Mouse (Mus musculus) liver, embryonic 13.5 days (tissue): ENCODE results near the gene Gapdh. TPM values are rescaled to one million over a fixed set of nuclear protein-coding genes. Genes with fewer than 3 reads are reported as not detected.

Experiments used
- ATAC-seq: fragments of 200-750 bp; cut with Nextera tagmentation; 2 replicates; pipeline ENCODE4 v1.8.0; 2017; ENCODE audit warnings: low read depth, mild to moderate bottlenecking, moderate number of reproducible peaks, moderate library complexity
- DNase-seq: peaks from one replicate; pipeline ENCODE4 v3.0.0; 2022
- H3K27ac ChIP-seq: fragments of 300-500 bp; sonication (generic); 2 replicates; pipeline ENCODE4 v1.5.1; 2015; ENCODE audit warnings: moderate library complexity, mild to moderate bottlenecking, inconsistent platforms
- H3K27me3 ChIP-seq: fragments of 300-500 bp; sonication (generic); 2 replicates; pipeline ENCODE4 v1.6.1; 2015; ENCODE audit warnings: mild to moderate bottlenecking, inconsistent platforms
- H3K36me3 ChIP-seq: fragments of 300-500 bp; sonication (generic); 2 replicates; pipeline ENCODE4 v1.6.1; 2015; ENCODE audit warnings: mild to moderate bottlenecking, inconsistent platforms
- H3K4me1 ChIP-seq: fragments of 300-500 bp; sonication (generic); replicated peaks from 2 replicates; pipeline ENCODE4 v1.6.1; 2015; ENCODE audit warnings: inconsistent platforms
- H3K4me2 ChIP-seq: fragments of 300-500 bp; sonication (generic); 2 replicates; pipeline ENCODE4 v1.6.1; 2015; ENCODE audit warnings: inconsistent platforms, mild to moderate bottlenecking, moderate library complexity
- H3K4me3 ChIP-seq: fragments of 300-500 bp; sonication (generic); replicated peaks from 2 replicates; pipeline ENCODE4 v1.5.1; 2015; ENCODE audit warnings: mild to moderate bottlenecking, inconsistent platforms
- H3K9ac ChIP-seq: fragments of 300-500 bp; sonication (generic); 2 replicates; pipeline ENCODE4 v1.6.1; 2015; ENCODE audit warnings: mild to moderate bottlenecking, inconsistent platforms
- H3K9me3 ChIP-seq: fragments of 300-500 bp; sonication (generic); replicated peaks from 2 replicates; pipeline ENCODE4 v1.6.1; 2016; ENCODE audit warnings: inconsistent platforms
- WGBS: fragments of 180-500 bp; shearing (Covaris S2); methylation state at CpG from one replicate; pipeline ENCODE4 v1.1.7; 2015; ENCODE audit not compliant: insufficient replicate concordance; 5-methylcytosine and 5-hydroxymethylcytosine counted together
- polyA plus RNA-seq: library from polyadenylated mRNA; unstranded; fragments of >200 nt; fragmentation: Nextera tagmentation; extraction: Ambion mirVana; gene quantifications from 2 replicates; pipeline ENCODE4 v1.2.1, GENCODE M21; 2015

The Gapdh gene
- polyA plus RNA-seq, 1 experiment from 2014 or later, result 1,179 TPM

- Histone ChIP-seq H3K9me3 (no peaks in the 10 kb centered on the region), H3K9ac (0 out of 2 replicates have a peak overlapping the region, but pooled peaks have one; percentile 90), H3K4me1 (peaks cover 73% of the 10 kb centered on the region), H3K4me2 (peak overlapping the region; percentile 97), H3K27ac (no peak overlapping the region; the same call in 1 of the 2 replicates), H3K27me3 (no peaks in the 10 kb centered on the region), H3K36me3 (peaks cover 40% of the 10 kb centered on the region), H3K4me3 (peak overlapping the region; percentile 88; the same call in 1 of the 2 replicates)
- 67% methylated on average over 10 of the region's 10 CpGs for WGBS
- ATAC-seq, result no peak
- no peak for DNase-seq
Measured at GRCm38 (mm10) chr6:125147329-125147728, 18.9 kb downstream of the Gapdh start.

DNA sequence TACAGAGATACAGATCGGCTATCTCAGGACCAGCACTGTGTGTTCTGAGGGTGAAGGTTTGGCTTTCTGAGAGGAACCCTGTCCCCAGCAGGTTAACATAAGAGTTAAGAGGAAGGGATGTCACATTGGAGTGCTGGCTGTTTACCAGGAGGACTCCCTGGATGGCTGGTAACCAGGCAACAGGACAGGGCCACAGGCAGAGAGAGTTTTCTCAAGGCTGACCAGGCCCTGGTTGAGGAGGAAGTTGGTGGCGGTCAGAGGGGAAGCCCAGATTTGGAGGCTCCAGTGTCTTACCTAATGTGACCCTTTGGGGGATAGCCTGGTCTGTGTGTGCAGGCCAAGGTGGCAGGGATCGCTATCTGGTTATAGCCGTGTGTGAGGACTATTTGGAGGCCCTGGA lies 19.5 kb downstream of the Gapdh start:
- no peaks in the 10 kb centered on the region for H3K27me3 ChIP-seq
- DNase-seq, result no peak
- no peak for ATAC-seq
- H3K4me1 ChIP-seq, result peaks cover 68% of the 10 kb centered on the region
- H3K36me3 ChIP-seq, result peaks cover 42% of the 10 kb centered on the region
- 48% methylated on average over 4 of the region's 4 CpGs for WGBS
- peak overlapping the region; percentile 84; the same call in 1 of the 2 replicates for H3K27ac ChIP-seq
- peak overlapping the region; percentile 88; the same call in 1 of the 2 replicates for H3K4me3 ChIP-seq
- H3K4me2 ChIP-seq, result peak overlapping the region; percentile 97
- no peaks in the 10 kb centered on the region for H3K9me3 ChIP-seq
- H3K9ac ChIP-seq, result peak overlapping the region; percentile 90; the same call in 1 of the 2 replicates

GRCm38 (mm10) chr6:125146148-125146547 lies 20.1 kb downstream of the Gapdh start:
- ATAC-seq (no peak), DNase-seq (no peak)
- WGBS, result 52% methylated on average over 7 of the region's 7 CpGs
- Histone ChIP-seq H3K27me3 (no peaks in the 10 kb centered on the region), H3K9ac (peak overlapping the region; percentile 90), H3K4me2 (peak overlapping the region; percentile 97), H3K36me3 (peaks cover 42% of the 10 kb centered on the region), H3K4me3 (peak overlapping the region; percentile 88), H3K4me1 (peaks cover 62% of the 10 kb centered on the region), H3K27ac (peak overlapping the region; percentile 84), H3K9me3 (no peaks in the 10 kb centered on the region)

- H3K36me3 ChIP-seq, result peaks cover 45% of the 10 kb centered on the region
- no peaks in the 10 kb centered on the region for H3K27me3 ChIP-seq
- H3K4me2 ChIP-seq, result peak overlapping the region; percentile 97
- ATAC-seq (peak; percentile 77), DNase-seq (no peak)
- H3K4me3 ChIP-seq, result peak overlapping the region; percentile 88
- peak overlapping the region; percentile 90 for H3K9ac ChIP-seq
- no peaks in the 10 kb centered on the region for H3K9me3 ChIP-seq
- peak overlapping the region; percentile 84 for H3K27ac ChIP-seq
- H3K4me1 ChIP-seq, result peaks cover 59% of the 10 kb centered on the region
- WGBS, result 2% methylated on average over 35 of the region's 35 CpGs
Measured at GRCm38 (mm10) chr6:125145479-125145951, 20.8 kb downstream of the Gapdh start.

- under 1% methylated on average over 16 of the region's 16 CpGs for WGBS
- peaks cover 59% of the 10 kb centered on the region for H3K4me1 ChIP-seq
- peak; percentile 95 for ATAC-seq
- peak; percentile 85 for DNase-seq
- H3K27ac ChIP-seq, result peak within 1 kb of the TSS; percentile 84
- H3K4me3 ChIP-seq, result peak within 1 kb of the TSS; percentile 88
- H3K36me3 ChIP-seq, result peaks cover 50% of the 10 kb centered on the region
- no peaks in the 10 kb centered on the region for H3K27me3 ChIP-seq
- H3K4me2 ChIP-seq, result peak within 1 kb of the TSS; percentile 97
- peak within 1 kb of the TSS; percentile 90 for H3K9ac ChIP-seq
- no peaks in the 10 kb centered on the region for H3K9me3 ChIP-seq
Measured at GRCm38 (mm10) chr6:125145001-125145400, 21.3 kb downstream of the Gapdh start, which contains the start of gene Iffo1. TSS of gene Iffo1 (plus strand) at chr6:125145241.

DNA sequence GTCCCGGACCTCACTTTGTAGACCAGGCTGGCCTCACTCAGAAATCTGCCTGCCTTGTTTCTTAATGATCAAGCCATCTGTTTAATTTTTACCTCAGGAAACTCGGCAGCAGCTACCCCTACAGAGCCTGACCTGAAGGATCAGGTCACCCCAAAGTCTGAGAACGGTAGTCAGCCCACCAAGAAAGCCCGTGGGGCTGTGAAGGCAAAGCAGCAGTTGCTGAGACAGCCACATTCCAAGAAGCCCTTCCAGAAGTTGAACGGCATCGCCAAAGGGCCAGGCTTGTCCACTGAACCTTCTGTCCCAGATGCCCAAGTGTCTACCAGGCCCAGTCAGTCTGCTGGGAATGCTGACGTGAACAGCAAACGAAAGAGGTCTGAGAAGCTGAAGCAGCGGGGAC lies 22.4 kb downstream of the Gapdh start:
- Histone ChIP-seq H3K4me3 (no peak overlapping the region), H3K27ac (no peak overlapping the region), H3K9ac (no peak overlapping the region), H3K4me2 (no peak overlapping the region), H3K4me1 (peaks cover 50% of the 10 kb centered on the region), H3K9me3 (no peaks in the 10 kb centered on the region), H3K27me3 (no peaks in the 10 kb centered on the region), H3K36me3 (peaks cover 54% of the 10 kb centered on the region)
- whole genome bisulfite sequencing, result 79% methylated on average over 9 of the region's 9 CpGs
- no peak for DNase-seq
- ATAC-seq, result no peak

- no peaks in the 10 kb centered on the region for H3K27me3 ChIP-seq
- H3K36me3 ChIP-seq, result peaks cover 62% of the 10 kb centered on the region
- DNase-seq (no peak), ATAC-seq (no peak)
- H3K4me1 ChIP-seq, result peaks cover 42% of the 10 kb centered on the region
- no peak overlapping the region for H3K27ac ChIP-seq
- 68% methylated on average over 3 of the region's 3 CpGs for WGBS
- H3K9ac ChIP-seq, result no peak overlapping the region
- no peak overlapping the region for H3K4me3 ChIP-seq
- H3K4me2 ChIP-seq, result no peak overlapping the region
- H3K9me3 ChIP-seq, result no peaks in the 10 kb centered on the region
Measured at GRCm38 (mm10) chr6:125143128-125143527, 23.1 kb downstream of the Gapdh start.

- ATAC-seq (no peak), DNase-seq (no peak)
- 85% methylated on average over 8 of the region's 8 CpGs for WGBS
- Histone ChIP-seq H3K9me3 (no peaks in the 10 kb centered on the region), H3K36me3 (peaks cover 69% of the 10 kb centered on the region), H3K27me3 (no peaks in the 10 kb centered on the region), H3K9ac (no peak overlapping the region), H3K4me3 (no peak overlapping the region), H3K4me2 (no peak overlapping the region), H3K4me1 (peaks cover 35% of the 10 kb centered on the region), H3K27ac (no peak overlapping the region)
Measured at GRCm38 (mm10) chr6:125142436-125142835, 23.8 kb downstream of the Gapdh start.

DNA sequence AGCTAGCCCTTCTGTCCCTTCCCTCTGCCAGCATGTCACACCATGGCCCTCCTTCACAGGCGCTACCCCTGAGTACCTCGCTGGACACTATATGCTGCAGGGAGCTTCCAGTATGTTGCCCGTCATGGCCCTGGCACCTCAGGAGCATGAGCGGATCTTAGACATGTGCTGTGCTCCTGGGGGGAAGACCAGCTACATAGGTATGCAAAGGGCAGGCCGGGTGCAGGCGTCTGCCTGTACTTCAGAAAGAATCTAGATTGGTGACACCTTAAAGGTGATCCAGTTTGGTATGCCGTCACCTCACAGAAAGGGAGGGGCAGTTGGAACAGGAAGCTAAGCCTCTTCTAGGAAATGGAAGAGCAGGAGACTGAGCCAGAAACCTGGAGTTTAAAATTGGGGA lies 26.5 kb downstream of the Gapdh start:
- 91% methylated on average over 7 of the region's 7 CpGs for WGBS
- no peak overlapping the region for H3K4me2 ChIP-seq
- H3K4me1 ChIP-seq, result peaks cover 15% of the 10 kb centered on the region
- no peaks in the 10 kb centered on the region for H3K27me3 ChIP-seq
- H3K27ac ChIP-seq, result no peak overlapping the region
- no peaks in the 10 kb centered on the region for H3K9me3 ChIP-seq
- no peak overlapping the region for H3K4me3 ChIP-seq
- no peak overlapping the region for H3K9ac ChIP-seq
- DNase-seq, result no peak
- ATAC-seq, result no peak
- peaks cover 96% of the 10 kb centered on the region for H3K36me3 ChIP-seq

DNA sequence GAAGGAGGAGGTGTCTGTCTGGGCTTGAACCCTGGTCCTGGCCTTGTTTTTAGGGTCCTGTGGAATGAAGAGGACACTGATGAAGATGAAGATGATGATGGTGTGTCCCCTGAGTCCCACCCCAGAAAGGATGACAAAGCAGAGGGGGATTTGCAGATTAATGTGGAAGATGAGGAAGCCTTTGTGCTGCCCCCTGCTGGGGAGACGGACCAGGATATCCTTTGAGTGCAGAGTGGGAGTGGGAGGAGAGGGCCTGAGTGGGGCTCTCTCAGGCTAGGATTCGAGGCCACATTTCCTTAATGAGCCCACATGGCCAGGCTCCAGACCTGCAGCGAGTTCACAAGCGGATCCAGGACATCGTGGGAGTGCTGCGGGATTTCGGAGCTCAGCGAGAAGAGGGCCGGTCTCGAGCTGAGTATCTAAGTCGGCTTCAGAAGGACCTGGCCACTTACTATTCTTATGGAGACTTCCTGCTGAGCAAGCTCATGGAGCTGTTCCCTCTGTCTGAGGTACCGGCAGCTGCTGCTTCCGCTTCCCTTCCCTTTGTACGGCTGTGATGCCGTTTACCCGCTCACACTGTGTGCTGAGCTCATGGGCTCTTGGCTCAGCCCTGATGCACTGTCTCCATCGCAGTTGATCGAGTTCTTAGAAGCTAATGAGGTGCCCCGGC lies 29.1 kb downstream of the Gapdh start:
- H3K36me3 ChIP-seq, result peaks cover 92% of the 10 kb centered on the region
- peaks cover 28% of the 10 kb centered on the region for H3K4me1 ChIP-seq
- H3K4me2 ChIP-seq, result no peak overlapping the region
- DNase-seq (no peak), ATAC-seq (no peak)
- H3K27ac ChIP-seq, result no peak overlapping the region
- no peak overlapping the region for H3K4me3 ChIP-seq
- 89% methylated on average over 19 of the region's 19 CpGs for WGBS
- H3K9ac ChIP-seq, result no peak overlapping the region
- no peaks in the 10 kb centered on the region for H3K9me3 ChIP-seq
- no peaks in the 10 kb centered on the region for H3K27me3 ChIP-seq

GRCm38 (mm10) chr6:125132470-125132869 lies 33.8 kb downstream of the Gapdh start:
- under 1% methylated on average over 11 of the region's 11 CpGs for WGBS
- Histone ChIP-seq H3K9me3 (no peaks in the 10 kb centered on the region), H3K4me2 (peak overlapping the region; percentile 97), H3K9ac (peak overlapping the region; percentile 88), H3K4me1 (peaks cover 38% of the 10 kb centered on the region), H3K4me3 (peak overlapping the region; percentile 95), H3K27me3 (no peaks in the 10 kb centered on the region), H3K27ac (peak overlapping the region; percentile 88), H3K36me3 (peaks cover 77% of the 10 kb centered on the region)
- DNase-seq, result no peak
- no peak for ATAC-seq
